Comparison of ENCODE assay signal across 12 mouse cellular contexts in genomic region chr7:25763678-25764077, GRCm38 (mm10). TPM values are rescaled to one million over a fixed set of nuclear protein-coding genes. Genes with fewer than 3 reads are reported as not detected.
A peak's percentile ranks its signal among the peaks of the same experiment; 100 is the strongest.
DNase-seq lines count a peak whose midpoint lies in the region; ATAC-seq and TF ChIP-seq lines count a peak whose summit lies in the region.
"Had no signal": no experiment of that assay in that cellular context is flagged by ENCODE, and none has a peak within 500 bp of the region (broad histone marks: within the 10 kb centered on the region; RNA-seq: fewer than 3 reads in every experiment).

No protein-coding gene starts in this region.

- no peaks in the 10 kb centered on the region for H3K9me3 ChIP-seq in lung, embryonic 15.5 days
- H3K9me3 ChIP-seq in kidney, embryonic 14.5 days (ENCODE audit: control insufficient read depth, low read length) = no peaks in the 10 kb centered on the region
- H3K9me3 ChIP-seq: embryonic facial prominence, embryonic 15.5 days; hindbrain, embryonic 15.5 days; midbrain, embryonic 10.5 days; neural tube, embryonic 15.5 days had no signal

- peaks cover 5% of the 10 kb centered on the region; the same call in 1 of the 2 replicates for H3K4me1 ChIP-seq in lung, embryonic 15.5 days
- H3K4me1 ChIP-seq in lung, adult 2 months (ENCODE audit: control insufficient read depth, insufficient read depth, low read length) = no peaks in the 10 kb centered on the region
- 0 out of 2 replicates have a peak, but pooled peaks cover 3% of the 10 kb centered on the region for H3K4me1 ChIP-seq in kidney, embryonic 14.5 days (ENCODE audit: control insufficient read depth, insufficient read depth, low read length)
- H3K4me1 ChIP-seq: embryonic facial prominence, embryonic 15.5 days; hindbrain, embryonic 15.5 days; midbrain, embryonic 10.5 days; neural tube, embryonic 15.5 days had no signal

- no peak overlapping the region for H3K4me3 ChIP-seq in lung, embryonic 15.5 days
- no peak overlapping the region for H3K4me3 ChIP-seq in lung, adult 2 months (replicated peaks; ENCODE audit: extremely low read depth, low read depth, low read length)
- no peak overlapping the region for H3K4me3 ChIP-seq in kidney, embryonic 14.5 days (ENCODE audit: low read length)
- H3K4me3 ChIP-seq: embryonic facial prominence, embryonic 15.5 days; hindbrain, embryonic 15.5 days; midbrain, embryonic 10.5 days; neural tube, embryonic 15.5 days had no signal

- H3K4me2 ChIP-seq in lung, embryonic 15.5 days = no peak overlapping the region
- H3K4me2 ChIP-seq in kidney, embryonic 14.5 days (replicated peaks; ENCODE audit: low read depth, low read length) = no peak overlapping the region
- H3K4me2 ChIP-seq: embryonic facial prominence, embryonic 15.5 days; hindbrain, embryonic 15.5 days; neural tube, embryonic 15.5 days had no signal

- no peak for ATAC-seq in lung, embryonic 15.5 days (ENCODE audit: borderline replicate concordance, extremely low read depth, low FRiP score, low TSS enrichment)
- ATAC-seq in kidney, embryonic 14.5 days (ENCODE audit: low FRiP score, low TSS enrichment) = peak; percentile 70
- ATAC-seq in activated CD4-positive, CD25-positive, alpha-beta regulatory T cell, adult 4 months = no peak

- WGBS in lung, embryonic 15.5 days = 66% methylated on average over 11 of the region's 11 CpGs
- 55% methylated on average over 11 of the region's 11 CpGs for WGBS in lung, adult 2 months
- WGBS in kidney, embryonic 14.5 days = 44% methylated on average over 11 of the region's 11 CpGs

- DNase-seq in adrenal gland, postnatal 36 days = peak; percentile 28 to 35
- no peak for DNase-seq in adrenal gland, adult 8-10 months
- no peak for DNase-seq in lung, adult 2 months
- peak; percentile 62 for DNase-seq in retina, postnatal 1 day
- no peak for DNase-seq in Muller cell, postnatal 12 days (ENCODE audit: inconsistent ontology term)

- H3K36me3 ChIP-seq in lung, embryonic 15.5 days = peaks cover 22% of the 10 kb centered on the region
- peaks cover 39% of the 10 kb centered on the region; the same call in 1 of the 2 replicates for H3K36me3 ChIP-seq in kidney, embryonic 14.5 days (ENCODE audit: control insufficient read depth, insufficient read depth, low read length)
- H3K36me3 ChIP-seq: hindbrain, embryonic 15.5 days; neural tube, embryonic 15.5 days had no signal

- H3K27me3 ChIP-seq in lung, embryonic 15.5 days = no peaks in the 10 kb centered on the region
- H3K27me3 ChIP-seq in kidney, embryonic 14.5 days (ENCODE audit: control insufficient read depth, insufficient read depth, low read length) = no peaks in the 10 kb centered on the region
- H3K27me3 ChIP-seq: embryonic facial prominence, embryonic 15.5 days; hindbrain, embryonic 15.5 days; neural tube, embryonic 15.5 days had no signal

- no peak for TF ChIP-seq POLR2A in lung, adult 2 months (IDR thresholded peaks at IDR 0.05; ENCODE audit: borderline replicate concordance, extremely low read depth, low read depth, low read length)

- H3K27ac ChIP-seq in lung, embryonic 15.5 days = peak overlapping the region; percentile 41; the same call in 1 of the 2 replicates
- peak overlapping the region; percentile 93 for H3K27ac ChIP-seq in kidney, embryonic 14.5 days (ENCODE audit: low read depth, low read length)
- H3K27ac ChIP-seq: embryonic facial prominence, embryonic 15.5 days; hindbrain, embryonic 15.5 days; midbrain, embryonic 10.5 days; neural tube, embryonic 15.5 days had no signal

- no peak overlapping the region for H3K9ac ChIP-seq in lung, embryonic 15.5 days
- H3K9ac ChIP-seq in kidney, embryonic 14.5 days (ENCODE audit: low read depth, low read length) = no peak overlapping the region
- H3K9ac ChIP-seq: embryonic facial prominence, embryonic 15.5 days; hindbrain, embryonic 15.5 days; neural tube, embryonic 15.5 days had no signal

- TF ChIP-seq CTCF in lung, adult 2 months (IDR thresholded peaks at IDR 0.05; ENCODE audit: insufficient read depth, low read length) = no peak

RNA-seq across cellular contexts. Expression of gene Hnrnpul1, which starts 9.1 kb away (rescaled TPM):
- 100 to 1,000 TPM; 102 to 113 TPM for total RNA-seq in adrenal gland, postnatal 36 days (2021)
- total RNA-seq in adrenal gland, adult 8-10 months (2022) = 100 to 1,000 TPM in 3 of 4 experiments, 10 to 100 TPM in 1; 97.0 to 132 (median 119) TPM
- 56.9 and 58.5 TPM in 2 replicates for polyA plus RNA-seq in lung, embryonic 15.5 days (2015; fragmentation: Nextera tagmentation; extraction: Ambion mirVana)
- polyA plus RNA-seq in lung, adult 2 months (2012; rRNA removed) = 43.8 and 49.9 TPM in 2 replicates
- polyA plus RNA-seq in kidney, embryonic 14.5 days (2014; fragmentation: Nextera tagmentation; extraction: Ambion mirVana) = 65.6 and 86.2 TPM in 2 replicates
- 10 to 100 TPM; 47.1 to 58.0 TPM for polyA plus RNA-seq in activated CD4-positive, CD25-positive, alpha-beta regulatory T cell, adult 4 months (2017; shearing (Covaris generic))

RNA-seq across cellular contexts. Expression of gene Axl, which starts 24.8 kb away (rescaled TPM):
- total RNA-seq in adrenal gland, postnatal 36 days (2021) = 10 to 100 TPM; 50.7 to 63.4 TPM
- 10 to 100 TPM; 51.4 to 73.8 (median 64.5) TPM for total RNA-seq in adrenal gland, adult 8-10 months (2022)
- 53.7 and 56.5 TPM in 2 replicates for polyA plus RNA-seq in lung, embryonic 15.5 days (2015; fragmentation: Nextera tagmentation; extraction: Ambion mirVana)
- 91.8 and 92.0 TPM in 2 replicates for polyA plus RNA-seq in lung, adult 2 months (2012; rRNA removed)
- 75.3 and 75.5 TPM in 2 replicates for polyA plus RNA-seq in kidney, embryonic 14.5 days (2014; fragmentation: Nextera tagmentation; extraction: Ambion mirVana)
- polyA plus RNA-seq in activated CD4-positive, CD25-positive, alpha-beta regulatory T cell, adult 4 months (2017; shearing (Covaris generic)) = 10 to 100 TPM; 16.5 to 26.4 TPM

RNA-seq across cellular contexts. Expression of gene Ccdc97, which starts 44.8 kb away (rescaled TPM):
- total RNA-seq in adrenal gland, postnatal 36 days (2021) = 10 to 100 TPM; 45.9 to 49.0 TPM
- 10 to 100 TPM; 51.3 to 63.7 (median 56.9) TPM for total RNA-seq in adrenal gland, adult 8-10 months (2022)
- polyA plus RNA-seq in lung, embryonic 15.5 days (2015; fragmentation: Nextera tagmentation; extraction: Ambion mirVana) = 18.2 and 19.2 TPM in 2 replicates
- 60.0 and 69.2 TPM in 2 replicates for polyA plus RNA-seq in lung, adult 2 months (2012; rRNA removed)
- 24.8 and 32.4 TPM in 2 replicates for polyA plus RNA-seq in kidney, embryonic 14.5 days (2014; fragmentation: Nextera tagmentation; extraction: Ambion mirVana)
- 10 to 100 TPM; 31.1 to 46.9 TPM for polyA plus RNA-seq in activated CD4-positive, CD25-positive, alpha-beta regulatory T cell, adult 4 months (2017; shearing (Covaris generic))

RNA-seq across cellular contexts. Expression of gene Cyp2s1, which starts 53.0 kb away (rescaled TPM):
- 1 to 10 TPM; 1.9 to 2.5 TPM for total RNA-seq in adrenal gland, postnatal 36 days (2021)
- 1 to 10 TPM; 2.3 to 4.2 (median 3.2) TPM for total RNA-seq in adrenal gland, adult 8-10 months (2022)
- 10.7 and 11.4 TPM in 2 replicates for polyA plus RNA-seq in lung, embryonic 15.5 days (2015; fragmentation: Nextera tagmentation; extraction: Ambion mirVana)
- polyA plus RNA-seq in lung, adult 2 months (2012; rRNA removed) = 116 and 135 TPM in 2 replicates
- 9.3 and 13.4 TPM in 2 replicates for polyA plus RNA-seq in kidney, embryonic 14.5 days (2014; fragmentation: Nextera tagmentation; extraction: Ambion mirVana)
- polyA plus RNA-seq in activated CD4-positive, CD25-positive, alpha-beta regulatory T cell, adult 4 months (2017; shearing (Covaris generic)) = 1 to 10 TPM; 3.2 to 4.9 TPM

Comparison
In these comparisons a context has a peak if more than half of its experiments do, and no peak if none do; other contexts are left out.
1. DNase-seq: peak in adrenal gland, postnatal 36 days (2 of 2) and retina, postnatal 1 day (single experiment); none in adrenal gland, adult 8-10 months (single experiment), lung, adult 2 months (single experiment) and Muller cell, postnatal 12 days (single experiment).